Mouse (Mus musculus) heart, postnatal 0 days (tissue): ENCODE data around the gene Six1.

Experiments used
- CTCF ChIP-seq: IDR thresholded peaks from 2 replicates; pipeline ENCODE4 v1.5.1; 2016; ENCODE audit warnings: antibody characterized with exemption, control low read depth, low read depth
- EP300 ChIP-seq: IDR thresholded peaks from 2 replicates; pipeline ENCODE4 v1.6.1; 2016; ENCODE audit warnings: antibody characterized with exemption, low read depth

GRCm38 (mm10) chr12:73087086-73087485 lies 33.4 kb upstream of the Six1 start:
- TF ChIP-seq CTCF (no peak), EP300 (no peak)
